Mouse (Mus musculus) liver, postnatal 0 days (tissue): ENCODE data around the gene Platr25. TPM values are rescaled to one million over a fixed set of nuclear protein-coding genes. Genes with fewer than 3 reads are reported as not detected.
"Not testable (repeated sequence)": the region's sequence is repeated elsewhere in the genome, so short reads cannot be mapped to it uniquely, and the experiment has no call there.

Source experiments
- ATAC-seq: fragments of 200-750 bp; cut with Nextera tagmentation; 2 replicates; pipeline ENCODE4 v1.8.0; 2017; ENCODE audit warnings: mild to moderate bottlenecking, moderate library complexity
- DNase-seq: peaks from one replicate; pipeline ENCODE4 v3.0.0-alpha.2; 2016
- H3K27ac ChIP-seq: fragments of 300-500 bp; sonication (generic); 2 replicates; pipeline ENCODE4 v1.5.1; 2014; ENCODE audit warnings: antibody characterized with exemption, moderate library complexity, mild to moderate bottlenecking, low read depth
- H3K27me3 ChIP-seq: fragments of 300-500 bp; sonication (generic); 2 replicates; pipeline ENCODE4 v1.6.1; 2014; ENCODE audit warnings: low read length, control low read depth, mixed read lengths; ENCODE audit not compliant: insufficient read depth
- H3K36me3 ChIP-seq: fragments of 300-500 bp; sonication (generic); replicated peaks from 2 replicates; pipeline ENCODE4 v1.6.1; 2014; ENCODE audit warnings: mild to moderate bottlenecking, control low read depth, low read length, moderate library complexity, mixed read lengths; ENCODE audit not compliant: insufficient read depth
- H3K4me1 ChIP-seq: fragments of 300-500 bp; sonication (generic); 2 replicates; pipeline ENCODE4 v1.6.1; 2014; ENCODE audit warnings: antibody characterized with exemption, mild to moderate bottlenecking, control low read depth; ENCODE audit not compliant: insufficient read depth
- H3K4me2 ChIP-seq: fragments of 300-500 bp; sonication (generic); 2 replicates; pipeline ENCODE4 v1.6.1; 2014; ENCODE audit warnings: low read depth, mild to moderate bottlenecking, low read length, moderate library complexity, mixed read lengths
- H3K4me3 ChIP-seq: fragments of 300-500 bp; sonication (generic); 2 replicates; pipeline ENCODE4 v1.5.1; 2014; ENCODE audit warnings: low read depth, low read length
- H3K9ac ChIP-seq: fragments of 300-500 bp; sonication (generic); replicated peaks from 2 replicates; pipeline ENCODE4 v1.6.1; 2014; ENCODE audit warnings: mild to moderate bottlenecking, moderate library complexity
- H3K9me3 ChIP-seq: fragments of 300-500 bp; sonication (generic); 2 replicates; pipeline ENCODE4 v1.6.1; 2016; ENCODE audit warnings: mild to moderate bottlenecking, control low read depth, low read length, mixed read lengths
- CTCF ChIP-seq: sonication (generic); IDR thresholded peaks from 2 replicates; pipeline ENCODE4 v1.5.1; 2016; ENCODE audit warnings: antibody characterized with exemption, low read depth
- EP300 ChIP-seq: IDR thresholded peaks from 2 replicates; pipeline ENCODE4 v1.6.1; 2016; ENCODE audit warnings: antibody characterized with exemption, low read depth, mild to moderate bottlenecking
- WGBS: fragments of 180-500 bp; shearing (Covaris S2); extraction: QIAGEN DNeasy Blood & Tissue Kit; methylation state at CpG from one replicate; pipeline ENCODE4 v1.1.7; 2014; ENCODE audit not compliant: insufficient replicate concordance; 5-methylcytosine and 5-hydroxymethylcytosine counted together
- polyA plus RNA-seq: library from polyadenylated mRNA; unstranded; fragments of >200 nt; fragmentation: Nextera tagmentation; extraction: Ambion mirVana; gene quantifications from 2 replicates; pipeline ENCODE4 v1.2.1, GENCODE M21; 2015

Gene Platr25
- polyA plus RNA-seq = 2.2 and 2.4 TPM in 2 replicates

DNA sequence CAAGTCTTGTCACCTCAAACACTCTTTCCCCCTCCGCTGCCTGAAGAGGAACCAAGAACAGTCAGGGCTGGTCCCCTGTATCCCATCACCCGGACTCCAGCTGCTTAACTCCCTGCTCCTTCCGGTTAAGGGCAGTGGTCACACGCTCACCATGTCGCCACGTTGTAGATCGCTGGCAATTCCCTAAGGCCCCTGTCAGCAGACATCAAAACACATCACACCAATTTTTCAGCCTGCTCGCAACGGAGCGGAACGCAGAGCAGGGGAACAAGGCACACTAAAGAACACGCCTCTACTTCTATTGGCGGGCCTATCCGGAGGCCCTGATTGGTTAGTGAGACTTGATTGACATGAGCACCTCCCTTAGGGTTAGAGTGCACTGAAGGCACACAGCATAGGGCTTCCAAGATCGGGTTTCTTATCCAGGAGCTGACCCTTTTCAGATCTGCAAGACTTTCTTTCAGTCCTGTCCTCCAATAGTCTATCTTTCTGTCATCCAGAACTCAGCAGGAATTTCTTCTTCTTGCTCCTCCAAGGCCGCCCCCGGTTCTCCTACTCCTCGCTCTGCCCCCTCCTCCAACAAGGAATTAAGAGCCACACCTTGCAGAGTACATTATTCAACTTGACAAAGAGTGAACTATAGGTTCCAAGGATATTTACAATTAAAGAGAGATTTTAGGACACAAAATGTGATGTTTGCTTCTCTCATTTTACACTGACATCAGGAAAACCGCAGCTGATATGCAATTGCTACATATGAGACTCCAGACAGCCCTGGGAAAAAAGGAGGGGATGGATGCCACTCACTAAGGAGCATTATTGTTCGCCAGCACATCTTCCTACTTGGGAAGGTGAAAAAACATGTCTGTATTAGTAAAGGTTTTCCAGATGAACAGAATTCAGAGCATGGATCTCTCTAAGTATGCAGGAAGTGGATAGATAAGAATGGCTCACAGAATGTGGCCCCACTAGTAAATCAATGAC is at the start of gene Platr25:
Gene Platr25, minus strand, starts transcription at position 278 of the 984 bp plus-strand sequence.
- peak within 1 kb of the TSS; percentile 54; the same call in 1 of the 2 replicates for H3K9ac ChIP-seq
- not testable (repeated sequence) for H3K36me3 ChIP-seq, H3K4me1 ChIP-seq, H3K27ac ChIP-seq, H3K27me3 ChIP-seq, H3K9me3 ChIP-seq
- ATAC-seq (peak; percentile 92), DNase-seq (peak; percentile 63)
- 10% methylated on average over 20 of the region's 20 CpGs for WGBS
- H3K4me3 ChIP-seq = peak within 1 kb of the TSS; percentile 53
- H3K4me2 ChIP-seq = peak within 1 kb of the TSS; percentile 70

DNA sequence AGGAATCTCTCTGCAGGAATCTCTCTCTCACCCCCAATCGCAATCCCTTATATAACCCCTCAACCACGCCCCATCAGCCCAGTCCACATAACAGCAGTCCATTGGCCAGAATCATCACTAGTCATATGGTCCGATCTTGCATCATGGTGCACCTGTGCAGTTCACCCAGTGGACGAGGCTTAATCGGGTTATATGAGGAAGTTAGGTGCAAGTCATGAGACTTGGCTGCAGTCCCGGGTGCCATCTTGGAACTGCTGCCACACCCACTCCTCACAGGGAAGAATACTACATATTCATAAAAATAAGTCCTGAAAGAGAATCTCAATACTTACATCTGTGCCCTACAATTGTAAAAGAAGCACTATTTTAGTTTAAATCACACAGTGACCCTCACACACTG is 47.5 kb upstream of the Platr25 start:
- H3K4me1 ChIP-seq, ATAC-seq, H3K4me2 ChIP-seq, H3K27ac ChIP-seq, H3K36me3 ChIP-seq, H3K27me3 ChIP-seq, H3K4me3 ChIP-seq, H3K9me3 ChIP-seq, DNase-seq, H3K9ac ChIP-seq: not testable (repeated sequence)
- 81% methylated on average over 6 of the region's 6 CpGs for WGBS

DNA sequence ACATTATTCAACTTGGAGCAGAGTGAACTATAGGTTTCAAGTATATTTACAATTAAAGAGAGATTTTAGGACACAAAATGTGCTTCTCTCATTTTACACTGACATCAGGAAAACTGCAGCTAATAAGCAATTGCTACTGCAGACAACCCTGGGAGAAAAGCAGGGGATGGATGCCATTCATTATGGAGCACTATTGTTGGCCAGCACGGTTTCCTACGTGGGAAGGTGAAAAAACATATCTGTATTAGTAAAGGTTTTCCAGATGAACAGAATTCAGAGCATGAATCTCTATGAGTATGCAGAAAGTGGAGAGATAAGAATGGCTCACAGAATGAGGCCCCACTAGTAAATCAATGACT is 25.6 kb upstream of the Platr25 start:
- not testable (repeated sequence) for H3K4me1 ChIP-seq, DNase-seq, H3K27me3 ChIP-seq, H3K36me3 ChIP-seq, H3K9ac ChIP-seq, H3K9me3 ChIP-seq, ATAC-seq, H3K27ac ChIP-seq
- 47% methylated on average over 2 of the region's 2 CpGs for WGBS
- Histone ChIP-seq H3K4me2 (peak overlapping the region; percentile 74), H3K4me3 (peak overlapping the region; percentile 51)

DNA sequence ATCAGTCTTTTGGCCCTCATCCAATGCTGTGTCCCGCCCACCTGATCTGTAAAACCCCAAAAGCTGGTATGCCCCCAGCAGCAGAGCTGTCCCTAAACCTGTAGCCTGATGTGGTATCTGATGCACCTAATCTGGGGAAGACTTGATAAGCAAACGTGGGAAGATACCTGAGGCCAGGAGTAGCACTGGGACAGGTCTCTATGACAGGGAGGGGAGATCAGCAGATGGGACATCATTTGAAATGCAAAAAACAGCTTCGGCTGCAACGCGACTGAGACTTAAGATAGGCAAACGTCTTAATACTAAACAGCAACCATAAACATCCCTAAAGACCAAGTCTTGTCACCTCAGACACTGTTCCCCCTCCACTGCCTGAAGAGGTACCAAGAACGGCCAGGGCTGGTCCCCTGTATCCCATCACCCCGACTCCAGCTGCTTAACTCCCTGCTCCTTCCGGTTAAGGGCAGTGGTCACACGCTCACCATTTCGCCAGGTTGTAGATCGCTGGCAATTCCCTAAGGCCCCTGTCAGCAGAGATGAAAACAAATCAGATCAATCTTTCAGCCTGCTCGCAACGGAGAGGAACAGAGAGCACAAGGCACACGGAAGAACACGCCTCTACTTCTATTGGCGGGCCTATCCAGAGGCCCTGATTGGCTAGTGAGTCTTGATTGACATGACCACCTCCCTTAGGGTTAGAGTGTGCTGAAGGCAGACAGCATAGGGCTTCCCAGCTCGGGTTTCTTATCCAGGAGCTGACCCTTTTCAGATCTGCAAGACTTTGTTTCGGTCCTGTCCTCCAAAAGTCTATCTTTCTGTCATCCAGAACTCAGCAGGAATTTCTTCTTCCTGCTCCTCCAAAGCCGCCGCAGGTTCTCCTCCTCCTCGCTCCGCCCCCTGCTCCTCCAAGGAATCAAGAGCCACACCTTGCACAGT is 25.0 kb upstream of the Platr25 start, which contains the start of gene Gm5141:
Gene Gm5141, minus strand, starts transcription at position 610 of the 936 bp plus-strand sequence.
- peak within 1 kb of the TSS; percentile 51 for H3K4me3 ChIP-seq
- DNase-seq (peak; percentile 17), ATAC-seq (peak; percentile 99)
- H3K36me3 ChIP-seq, H3K27me3 ChIP-seq, H3K9me3 ChIP-seq, H3K4me1 ChIP-seq, H3K27ac ChIP-seq: not testable (repeated sequence)
- peak within 1 kb of the TSS; percentile 74 for H3K4me2 ChIP-seq
- peak within 1 kb of the TSS; percentile 33 for H3K9ac ChIP-seq
- WGBS = 6% methylated on average over 19 of the region's 23 CpGs

DNA sequence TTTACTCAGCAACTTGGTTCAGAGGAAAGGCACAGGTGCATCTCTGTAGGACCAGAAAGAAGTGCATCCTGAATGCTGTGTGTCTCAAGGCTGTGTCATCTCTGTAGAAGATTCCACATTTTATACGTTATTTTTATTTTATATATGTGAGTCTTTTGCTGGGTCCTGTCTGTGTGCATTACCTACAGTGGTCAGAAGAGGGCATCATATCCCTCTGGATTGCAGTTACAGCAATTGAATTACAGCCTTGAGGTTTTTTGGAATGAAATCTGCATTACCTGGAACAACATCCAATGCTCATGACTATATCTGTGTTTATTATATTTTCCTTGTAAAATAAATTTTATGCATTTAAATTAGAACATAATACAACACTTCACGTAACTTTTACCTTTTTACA is 3.3 kb upstream of the Platr25 start:
- not testable (repeated sequence) for H3K27me3 ChIP-seq, H3K4me1 ChIP-seq, H3K36me3 ChIP-seq, H3K9ac ChIP-seq, H3K4me2 ChIP-seq, H3K27ac ChIP-seq, H3K4me3 ChIP-seq, H3K9me3 ChIP-seq, ATAC-seq
- WGBS = 60% methylated on average over 2 of the region's 2 CpGs
- peak; percentile 34 for DNase-seq
- peak; percentile 62 for TF ChIP-seq CTCF

DNA sequence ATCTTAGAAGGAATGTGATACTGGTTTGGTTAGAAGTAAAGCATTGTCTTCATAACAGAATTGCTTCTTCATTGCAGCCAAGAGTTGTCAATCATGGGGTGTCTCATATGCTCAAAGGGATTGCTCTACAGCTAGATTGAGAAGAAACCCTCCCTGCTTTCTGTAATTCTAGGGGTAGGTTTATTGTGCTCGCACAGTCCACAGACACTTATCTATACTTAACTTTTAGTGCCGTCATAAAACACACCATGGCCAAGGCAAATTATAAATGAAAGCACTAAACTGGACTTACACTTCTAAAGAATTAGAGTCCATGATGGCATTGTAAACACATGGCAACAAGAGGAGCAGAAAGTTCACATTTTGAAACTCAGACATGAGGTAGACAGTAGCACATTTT is 27.2 kb downstream of the Platr25 start:
- TF ChIP-seq EP300 = no peak
- TF ChIP-seq CTCF = no peak
- H3K4me3 ChIP-seq = no peak overlapping the region
- H3K9ac ChIP-seq = no peak overlapping the region
- no peaks in the 10 kb centered on the region for H3K9me3 ChIP-seq
- H3K36me3 ChIP-seq = no peaks in the 10 kb centered on the region
- no peak for ATAC-seq
- H3K27ac ChIP-seq = no peak overlapping the region
- H3K27me3 ChIP-seq = no peaks in the 10 kb centered on the region
- no peaks in the 10 kb centered on the region for H3K4me1 ChIP-seq
- WGBS = 87% methylated on average over 2 of the region's 2 CpGs
- no peak for DNase-seq
- H3K4me2 ChIP-seq = no peak overlapping the region

DNA sequence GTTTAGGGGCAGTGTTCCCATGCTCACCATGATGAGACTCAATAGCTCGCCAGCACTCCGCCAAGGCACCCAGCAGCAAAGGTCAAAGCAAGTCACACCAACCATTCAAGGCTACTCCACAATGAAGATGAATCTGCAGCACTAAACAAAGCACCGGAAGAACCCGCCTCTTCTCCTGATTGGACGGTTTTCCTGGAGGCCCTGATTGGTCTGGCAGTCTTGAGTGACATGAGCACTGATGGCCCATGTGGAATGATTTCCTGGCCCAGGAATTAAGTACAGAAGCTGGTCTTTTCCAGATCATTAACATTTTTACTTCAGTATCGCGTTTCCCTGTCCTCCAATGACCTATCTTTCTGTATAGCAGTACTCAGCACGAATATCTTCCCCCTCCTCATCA is 47.9 kb downstream of the Platr25 start:
- H3K27me3 ChIP-seq, H3K36me3 ChIP-seq, ATAC-seq, H3K9ac ChIP-seq, H3K4me3 ChIP-seq, H3K9me3 ChIP-seq, DNase-seq, H3K4me2 ChIP-seq, H3K4me1 ChIP-seq, H3K27ac ChIP-seq: not testable (repeated sequence)
- WGBS = 78% methylated on average over 8 of the region's 8 CpGs

DNA sequence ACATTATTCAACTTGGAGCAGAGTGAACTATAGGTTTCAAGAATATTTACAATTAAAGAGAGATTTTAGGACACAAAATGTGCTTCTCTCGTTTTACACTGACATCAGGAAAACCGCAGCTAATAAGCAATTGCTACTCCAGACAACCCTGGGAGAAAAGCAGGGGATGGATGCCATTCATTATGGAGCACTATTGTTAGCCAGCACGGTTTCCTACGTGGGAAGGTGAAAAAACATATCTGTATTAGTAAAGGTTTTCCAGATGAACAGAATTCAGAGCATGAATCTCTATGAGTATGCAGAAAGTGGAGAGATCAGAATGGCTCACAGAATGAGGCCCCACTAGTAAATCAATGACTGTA is 75.2 kb downstream of the Platr25 start:
- peak overlapping the region; percentile 49 for H3K4me3 ChIP-seq
- ATAC-seq = not testable (repeated sequence)
- 23% methylated on average over 4 of the region's 4 CpGs for WGBS

More for the DNA sequence above, 75.2 kb downstream of the Platr25 start:
- not testable (repeated sequence) for H3K9ac ChIP-seq, H3K27me3 ChIP-seq, H3K9me3 ChIP-seq, H3K36me3 ChIP-seq, H3K27ac ChIP-seq, DNase-seq, H3K4me1 ChIP-seq
- peak overlapping the region; percentile 69 for H3K4me2 ChIP-seq
